Mouse (Mus musculus) kidney, postnatal 0 days (tissue): ENCODE results near the gene Cfap43. TPM values are rescaled to one million over a fixed set of nuclear protein-coding genes. Genes with fewer than 3 reads are reported as not detected.

Experiments
- ATAC-seq: fragments of 200-750 bp; cut with Nextera tagmentation; replicated peaks from 2 replicates; pipeline ENCODE4 v1.8.0; 2017; ENCODE audit warnings: low read depth, moderate number of reproducible peaks, moderate TSS enrichment, moderate library complexity; ENCODE audit not compliant: low FRiP score
- DNase-seq: peaks from one replicate; pipeline ENCODE4 v3.0.0-alpha.2; 2016; ENCODE audit warnings: low spot score
- H3K27ac ChIP-seq: fragments of 300-500 bp; sonication (generic); 2 replicates; pipeline ENCODE4 v1.5.1; 2014; ENCODE audit warnings: mild to moderate bottlenecking
- H3K27me3 ChIP-seq: fragments of 300-500 bp; sonication (generic); 2 replicates; pipeline ENCODE4 v1.6.1; 2014; ENCODE audit warnings: low read length, mixed read lengths; ENCODE audit not compliant: insufficient read depth
- H3K36me3 ChIP-seq: fragments of 300-500 bp; sonication (generic); 2 replicates; pipeline ENCODE4 v1.6.1; 2014; ENCODE audit warnings: low read length, mixed read lengths; ENCODE audit not compliant: insufficient read depth
- H3K4me1 ChIP-seq: fragments of 300-500 bp; sonication (generic); replicated peaks from 2 replicates; pipeline ENCODE4 v1.6.1; 2014; ENCODE audit warnings: antibody characterized with exemption, low read length, mixed read lengths; ENCODE audit not compliant: insufficient read depth
- H3K4me2 ChIP-seq: fragments of 300-500 bp; sonication (generic); 2 replicates; pipeline ENCODE4 v1.6.1; 2014; ENCODE audit warnings: mild to moderate bottlenecking, low read length, moderate library complexity, mixed read lengths
- H3K4me3 ChIP-seq: fragments of 300-500 bp; sonication (generic); replicated peaks from 2 replicates; pipeline ENCODE4 v1.5.1; 2014; ENCODE audit warnings: low read depth, low read length
- H3K9ac ChIP-seq: fragments of 300-500 bp; sonication (generic); 2 replicates; pipeline ENCODE4 v1.6.1; 2014; ENCODE audit warnings: low read depth, low read length
- H3K9me3 ChIP-seq: fragments of 300-500 bp; sonication (generic); replicated peaks from 2 replicates; pipeline ENCODE4 v1.6.1; 2016; ENCODE audit warnings: low read length, inconsistent platforms, mixed read lengths
- CTCF ChIP-seq: IDR thresholded peaks from 2 replicates; pipeline ENCODE4 v1.5.1; 2016; ENCODE audit warnings: antibody characterized with exemption, low read depth, mild to moderate bottlenecking, moderate library complexity
- WGBS: fragments of 180-500 bp; shearing (Covaris S2); extraction: QIAGEN DNeasy Blood & Tissue Kit; methylation state at CpG from one replicate; pipeline ENCODE4 v1.1.7; 2014; 5-methylcytosine and 5-hydroxymethylcytosine counted together
- polyA plus RNA-seq: library from polyadenylated mRNA; unstranded; fragments of >200 nt; fragmentation: Nextera tagmentation; extraction: Ambion mirVana; gene quantifications from 2 replicates; pipeline ENCODE4 v1.2.1, GENCODE M21; 2015

The Cfap43 gene
- polyA plus RNA-seq, 1 experiment from 2014 or later, result 0.16 TPM

DNA sequence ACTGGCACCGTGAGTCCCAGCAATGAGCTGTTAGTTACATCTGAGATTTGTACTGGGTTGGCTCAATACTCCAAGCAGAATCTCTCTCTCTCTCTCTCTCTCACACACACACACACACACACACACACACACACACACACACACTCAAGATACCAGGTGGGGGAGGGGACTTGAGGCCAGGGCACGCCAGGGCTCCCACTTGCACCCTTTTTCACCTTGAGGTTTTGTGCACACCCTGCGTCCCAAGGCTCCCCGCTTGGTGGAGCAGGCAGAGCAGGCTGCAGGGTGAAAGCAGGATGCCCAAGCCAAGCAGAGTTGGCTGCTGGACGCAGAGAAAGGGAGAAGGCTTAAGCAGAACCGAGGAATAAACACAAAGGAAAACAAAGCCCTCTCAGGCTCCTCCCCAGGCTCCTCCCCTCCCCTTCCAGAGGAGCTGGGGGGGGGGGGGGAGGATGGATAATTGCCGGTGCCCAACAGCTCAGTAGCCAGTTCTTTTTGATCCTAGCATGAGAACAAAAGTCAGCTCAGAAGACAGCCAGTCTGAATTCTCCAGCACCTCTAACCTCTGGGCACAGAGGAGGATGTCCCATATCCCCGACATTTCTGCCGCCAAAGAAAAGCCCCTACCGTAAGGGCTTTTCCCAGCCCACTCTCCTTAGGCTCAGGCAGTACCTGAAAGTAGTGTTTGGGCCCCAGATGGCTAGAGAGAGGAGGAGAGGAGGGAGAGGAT, 9.5 kb downstream of the Cfap43 start:
- TF ChIP-seq CTCF, result no peak
- peak overlapping the region; percentile 3 for H3K9ac ChIP-seq
- peak overlapping the region; percentile 13; the same call in 1 of the 2 replicates for H3K4me3 ChIP-seq
- H3K9me3 ChIP-seq, result no peaks in the 10 kb centered on the region
- H3K27me3 ChIP-seq, result no peaks in the 10 kb centered on the region
- 9% methylated on average over 10 of the region's 10 CpGs for WGBS
- H3K27ac ChIP-seq, result peak overlapping the region; percentile 71
- H3K4me1 ChIP-seq, result peaks cover 5% of the 10 kb centered on the region; the same call in 1 of the 2 replicates
- H3K36me3 ChIP-seq, result no peaks in the 10 kb centered on the region
- peak overlapping the region; percentile 53 for H3K4me2 ChIP-seq
- peak; percentile 72 for DNase-seq
- peak; percentile 59 for ATAC-seq

DNA sequence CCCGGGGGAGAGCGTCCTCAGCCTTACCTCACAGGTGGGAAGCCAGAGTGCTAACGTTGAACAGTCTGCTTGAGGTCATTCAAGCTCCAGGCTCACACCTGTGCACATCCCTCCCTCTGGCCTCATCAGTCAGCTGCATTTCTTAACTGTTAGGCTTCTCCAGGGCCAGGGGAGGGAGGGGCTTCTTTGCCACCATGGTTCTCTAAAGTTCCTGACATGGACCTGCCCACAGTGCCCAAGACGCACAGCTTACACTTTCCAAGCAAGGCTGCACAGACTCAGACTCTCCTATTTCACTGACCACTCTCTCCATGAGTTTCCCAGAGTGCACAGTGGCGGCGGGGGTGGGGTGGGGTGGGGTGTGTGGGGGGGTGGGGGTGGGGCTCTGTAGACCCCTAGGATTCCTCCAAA, 10.1 kb downstream of the Cfap43 start:
- no peaks in the 10 kb centered on the region for H3K9me3 ChIP-seq
- H3K4me2 ChIP-seq, result peak overlapping the region; percentile 53; the same call in 1 of the 2 replicates
- H3K4me1 ChIP-seq, result peaks cover 7% of the 10 kb centered on the region; the same call in 1 of the 2 replicates
- DNase-seq (peak; percentile 28), ATAC-seq (peak; percentile 53)
- 22% methylated on average over 6 of the region's 6 CpGs for WGBS
- no peak for TF ChIP-seq CTCF
- H3K4me3 ChIP-seq, result no peak overlapping the region
- no peaks in the 10 kb centered on the region for H3K27me3 ChIP-seq
- no peak overlapping the region for H3K27ac ChIP-seq
- 0 out of 2 replicates have a peak overlapping the region, but pooled peaks have one; percentile 3 for H3K9ac ChIP-seq
- H3K36me3 ChIP-seq, result no peaks in the 10 kb centered on the region

DNA sequence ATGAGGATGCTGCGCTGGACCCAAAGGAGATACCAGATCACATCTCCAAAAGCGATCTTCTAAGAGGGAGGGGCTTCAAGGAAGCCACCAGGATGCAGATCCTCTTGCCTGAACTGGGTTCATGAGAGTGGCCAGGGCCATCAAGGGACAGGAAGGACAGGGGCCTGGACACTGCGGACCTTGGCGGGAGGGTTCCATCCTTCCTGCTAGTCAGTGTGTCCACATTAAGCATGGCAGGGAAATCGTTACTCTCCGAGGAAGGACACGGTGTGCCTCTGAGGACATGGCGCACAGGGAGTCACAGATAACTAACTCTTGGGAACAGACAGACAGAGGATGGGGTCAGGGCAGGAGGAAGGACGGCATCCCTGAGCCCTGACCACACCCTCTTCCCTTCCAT, 11.5 kb downstream of the Cfap43 start:
- no peaks in the 10 kb centered on the region for H3K9me3 ChIP-seq
- 79% methylated on average over 9 of the region's 9 CpGs for whole genome bisulfite sequencing
- H3K4me3 ChIP-seq, result no peak overlapping the region
- no peak overlapping the region for H3K27ac ChIP-seq
- H3K4me2 ChIP-seq, result no peak overlapping the region
- DNase-seq (no peak), ATAC-seq (no peak)
- H3K9ac ChIP-seq, result no peak overlapping the region
- H3K27me3 ChIP-seq, result no peaks in the 10 kb centered on the region
- H3K4me1 ChIP-seq, result peaks cover 18% of the 10 kb centered on the region; the same call in 1 of the 2 replicates
- no peak for TF ChIP-seq CTCF
- no peaks in the 10 kb centered on the region for H3K36me3 ChIP-seq

DNA sequence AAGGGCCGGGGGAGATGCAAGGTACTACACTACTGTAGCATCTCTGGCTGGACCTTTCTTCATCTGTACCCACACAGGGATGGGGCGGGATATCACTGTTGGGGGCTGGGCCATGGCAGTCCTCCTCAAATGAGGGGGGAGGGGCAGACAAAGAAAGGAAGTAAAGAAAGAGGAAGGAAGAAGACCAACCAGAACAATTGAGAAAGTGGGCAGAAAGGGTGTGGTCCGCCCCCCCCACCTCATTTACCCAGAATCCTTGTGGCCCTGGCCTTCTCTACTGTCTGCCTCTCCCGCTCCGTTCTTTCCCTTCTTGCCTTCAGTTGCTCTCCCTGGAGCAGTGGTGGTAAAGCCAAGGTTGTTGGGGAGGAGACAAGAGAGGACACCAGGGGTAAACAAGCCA, 13.5 kb downstream of the Cfap43 start:
- ATAC-seq (no peak), DNase-seq (no peak)
- WGBS, result 83% methylated on average over 5 of the region's 5 CpGs
- H3K27ac ChIP-seq, result no peak overlapping the region
- no peak overlapping the region for H3K4me2 ChIP-seq
- no peak overlapping the region for H3K9ac ChIP-seq
- no peaks in the 10 kb centered on the region for H3K27me3 ChIP-seq
- peaks cover 31% of the 10 kb centered on the region; the same call in 1 of the 2 replicates for H3K4me1 ChIP-seq
- no peaks in the 10 kb centered on the region for H3K9me3 ChIP-seq
- H3K36me3 ChIP-seq, result no peaks in the 10 kb centered on the region
- H3K4me3 ChIP-seq, result no peak overlapping the region
- TF ChIP-seq CTCF, result no peak

DNA sequence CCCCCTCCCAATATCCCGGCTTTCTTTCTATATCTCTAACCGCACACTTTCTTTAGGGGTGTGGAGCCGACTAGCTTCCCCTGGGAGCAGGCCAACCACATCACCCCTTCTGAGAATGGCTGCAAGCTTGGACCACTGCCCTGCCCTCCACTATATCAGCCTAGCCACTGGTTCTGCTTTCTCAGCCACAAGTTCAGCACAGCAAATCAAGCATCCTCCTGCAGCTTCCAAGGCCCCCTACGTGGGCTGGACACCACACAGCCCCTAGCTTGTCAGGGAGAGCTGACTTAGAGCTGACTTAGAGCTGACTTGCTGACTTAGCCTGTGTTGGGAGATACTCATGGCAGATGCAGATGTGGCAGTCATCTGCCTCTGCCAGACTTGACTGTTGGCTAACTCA, 14.0 kb downstream of the Cfap43 start:
- no peaks in the 10 kb centered on the region for H3K9me3 ChIP-seq
- H3K27me3 ChIP-seq, result no peaks in the 10 kb centered on the region
- no peak overlapping the region for H3K27ac ChIP-seq
- no peak for DNase-seq
- no peak for ATAC-seq
- H3K4me3 ChIP-seq, result no peak overlapping the region
- no peaks in the 10 kb centered on the region for H3K36me3 ChIP-seq
- no peak overlapping the region for H3K4me2 ChIP-seq
- no peak for TF ChIP-seq CTCF
- peaks cover 33% of the 10 kb centered on the region; the same call in 1 of the 2 replicates for H3K4me1 ChIP-seq
- H3K9ac ChIP-seq, result no peak overlapping the region
- 73% methylated on average over 4 of the region's 4 CpGs for WGBS

DNA sequence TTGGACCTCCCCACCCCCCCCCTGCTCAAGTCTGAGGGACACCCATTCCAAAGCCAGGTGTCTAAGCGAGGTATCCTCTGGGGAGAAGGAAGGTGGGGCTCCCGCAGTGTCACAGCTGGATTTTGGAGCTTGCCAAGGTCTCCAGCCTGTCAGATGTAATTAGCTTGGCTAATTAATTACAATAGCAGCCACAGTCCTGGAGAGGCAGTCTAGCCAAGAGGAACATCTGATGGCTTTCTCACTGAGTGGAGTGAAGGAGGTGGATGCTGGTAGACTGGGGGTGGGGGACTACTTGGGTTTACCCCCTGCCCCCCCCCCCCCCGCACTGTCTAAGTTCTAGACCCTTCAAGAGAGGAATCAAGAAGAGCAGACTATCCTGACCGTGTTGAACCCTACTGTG, 15.4 kb downstream of the Cfap43 start:
- DNase-seq (peak; percentile 50), ATAC-seq (peak; percentile 25)
- 55% methylated on average over 4 of the region's 4 CpGs for WGBS
- no peak overlapping the region for H3K9ac ChIP-seq
- no peaks in the 10 kb centered on the region for H3K36me3 ChIP-seq
- TF ChIP-seq CTCF, result no peak
- no peaks in the 10 kb centered on the region for H3K9me3 ChIP-seq
- peaks cover 33% of the 10 kb centered on the region; the same call in 1 of the 2 replicates for H3K4me1 ChIP-seq
- H3K27me3 ChIP-seq, result no peaks in the 10 kb centered on the region
- no peak overlapping the region for H3K4me2 ChIP-seq
- no peak overlapping the region for H3K27ac ChIP-seq
- H3K4me3 ChIP-seq, result no peak overlapping the region
